Mouse (Mus musculus) forebrain, embryonic 12.5 days (tissue): ENCODE measurements around the gene Lin37. TPM values are rescaled to one million over a fixed set of nuclear protein-coding genes. Genes with fewer than 3 reads are reported as not detected.

Source experiments
- ATAC-seq: fragments of 200-750 bp; cut with Nextera tagmentation; 2 replicates; pipeline ENCODE4 v1.8.0; 2017; ENCODE audit warnings: moderate TSS enrichment; ENCODE audit not compliant: low FRiP score
- H3K27ac ChIP-seq: fragments of 300-500 bp; sonication (generic); 2 replicates; pipeline ENCODE4 v1.5.1; 2016; ENCODE audit warnings: mild to moderate bottlenecking
- H3K27me3 ChIP-seq: fragments of 300-500 bp; sonication (generic); 2 replicates; pipeline ENCODE4 v1.6.1; 2016; ENCODE audit warnings: mild to moderate bottlenecking
- H3K36me3 ChIP-seq: fragments of 300-500 bp; sonication (generic); replicated peaks from 2 replicates; pipeline ENCODE4 v1.6.1; 2016; ENCODE audit warnings: mild to moderate bottlenecking
- H3K4me1 ChIP-seq: fragments of 300-500 bp; sonication (generic); 2 replicates; pipeline ENCODE4 v1.6.1; 2016
- H3K4me2 ChIP-seq: fragments of 300-500 bp; sonication (generic); 2 replicates; pipeline ENCODE4 v1.6.1; 2016; ENCODE audit warnings: mild to moderate bottlenecking, moderate library complexity
- H3K4me3 ChIP-seq: fragments of 300-500 bp; sonication (generic); replicated peaks from 2 replicates; pipeline ENCODE4 v1.5.1; 2016; ENCODE audit warnings: mild to moderate bottlenecking
- H3K9ac ChIP-seq: fragments of 300-500 bp; sonication (generic); 2 replicates; pipeline ENCODE4 v1.6.1; 2016; ENCODE audit warnings: mild to moderate bottlenecking
- H3K9me3 ChIP-seq: fragments of 300-500 bp; sonication (generic); 2 replicates; pipeline ENCODE4 v1.6.1; 2016
- WGBS: fragments of 180-500 bp; shearing (Covaris S2); methylation state at CpG from one replicate; pipeline ENCODE4 v1.1.7; 2016; 5-methylcytosine and 5-hydroxymethylcytosine counted together
- microRNA-seq: library from miRNA; unstranded; fragments of <30 nt; microRNA quantifications from one replicate; pipeline ENCODE4, GENCODE M21; 2017
- polyA plus RNA-seq: library from polyadenylated mRNA; unstranded; fragments of >200 nt; fragmentation: Nextera tagmentation; extraction: Ambion mirVana; gene quantifications from 2 replicates; pipeline ENCODE4 v1.2.1, GENCODE M21; 2016

The Lin37 gene
- polyA plus RNA-seq, 1 experiment from 2014 or later = 51.7 TPM

- no peak overlapping the region for H3K27ac ChIP-seq
- no peak overlapping the region for H3K4me2 ChIP-seq
- H3K9me3 ChIP-seq = no peaks in the 10 kb centered on the region
- no peak overlapping the region for H3K9ac ChIP-seq
- WGBS = 48% methylated on average over 8 of the region's 8 CpGs
- ATAC-seq = no peak
- no peak overlapping the region for H3K4me3 ChIP-seq
- H3K27me3 ChIP-seq = no peaks in the 10 kb centered on the region
- peaks cover 8% of the 10 kb centered on the region; the same call in 1 of the 2 replicates for H3K4me1 ChIP-seq
- H3K36me3 ChIP-seq = peaks cover 14% of the 10 kb centered on the region
Observed at GRCm38 (mm10) chr7:30518325-30518724, 41.3 kb downstream of the Lin37 start.

- 55% methylated on average over 24 of the region's 24 CpGs for WGBS
- no peaks in the 10 kb centered on the region for H3K9me3 ChIP-seq
- H3K4me3 ChIP-seq = no peak overlapping the region
- no peaks in the 10 kb centered on the region for H3K36me3 ChIP-seq
- no peak; the same call in 1 of the 2 replicates for ATAC-seq
- no peaks in the 10 kb centered on the region for H3K27me3 ChIP-seq
- no peak overlapping the region for H3K9ac ChIP-seq
- H3K27ac ChIP-seq = no peak overlapping the region
- H3K4me2 ChIP-seq = no peak overlapping the region
- no peaks in the 10 kb centered on the region for H3K4me1 ChIP-seq
Observed at GRCm38 (mm10) chr7:30515003-30515760, 44.5 kb downstream of the Lin37 start.

GRCm38 (mm10) chr7:30508061-30508460, 51.6 kb downstream of the Lin37 start:
- Histone ChIP-seq H3K9me3 (no peaks in the 10 kb centered on the region), H3K4me1 (no peaks in the 10 kb centered on the region), H3K27ac (no peak overlapping the region), H3K4me3 (no peak overlapping the region), H3K27me3 (0 out of 2 replicates have a peak, but pooled peaks cover 7% of the 10 kb centered on the region), H3K36me3 (no peaks in the 10 kb centered on the region), H3K9ac (no peak overlapping the region), H3K4me2 (no peak overlapping the region)
- no peak for ATAC-seq
- WGBS = 78% methylated on average over 4 of the region's 4 CpGs

Small RNA genes within 50 kb of the gene (microRNA-seq; reads per million reads assigned to microRNA genes)
- 3.2 reads per million, percentile 8 among the genes with 10 or more reads in this experiment for gene Gm38670
- not detected for gene Mir3569

Other genes starting within 250 kb of the Lin37 start
- gene Syne4, start 245.0 kb downstream of the Lin37 start, polyA plus RNA-seq = 21.8 and 23.5 TPM in 2 replicates
- gene E130208F15Rik, start 238.1 kb downstream of the Lin37 start, polyA plus RNA-seq = 2.0 TPM in 1 of 2 replicates, not detected in the other
- 22.0 and 23.8 TPM in 2 replicates for gene Sdhaf1, start 235.9 kb downstream of the Lin37 start, polyA plus RNA-seq
- 7.3 and 8.1 TPM in 2 replicates for gene Lrfn3, start 197.1 kb downstream of the Lin37 start, polyA plus RNA-seq
- gene Tyrobp, start 146.1 kb downstream of the Lin37 start, polyA plus RNA-seq = 11.3 and 11.7 TPM in 2 replicates
- gene Hcst, start 140.0 kb downstream of the Lin37 start, polyA plus RNA-seq = not detected in 2 replicates
- gene Nfkbid, start 138.1 kb downstream of the Lin37 start, polyA plus RNA-seq = 0.97 and 1.4 TPM in 2 replicates
- gene Aplp1, start 114.3 kb downstream of the Lin37 start, polyA plus RNA-seq = 214 and 237 TPM in 2 replicates
- gene Kirrel2, start 102.1 kb downstream of the Lin37 start, polyA plus RNA-seq = 1.1 and 1.6 TPM in 2 replicates
- gene Nphs1, start 101.5 kb downstream of the Lin37 start, polyA plus RNA-seq = 0.09 and 0.35 TPM in 2 replicates
- not detected in 2 replicates for gene Prodh2, start 66.2 kb downstream of the Lin37 start, polyA plus RNA-seq
- 89.4 and 98.9 TPM in 2 replicates for gene Arhgap33, start 24.8 kb downstream of the Lin37 start, polyA plus RNA-seq
- gene Hspb6, start 7.7 kb downstream of the Lin37 start, polyA plus RNA-seq = 7.9 and 8.4 TPM in 2 replicates
- gene Proser3, start 7.5 kb downstream of the Lin37 start, polyA plus RNA-seq = 16.1 and 18.6 TPM in 2 replicates
- gene U2af1l4, start 3.5 kb upstream of the Lin37 start, polyA plus RNA-seq = 88.1 and 95.7 TPM in 2 replicates
- 24.0 and 24.9 TPM in 2 replicates for gene Gm49396, start 3.5 kb upstream of the Lin37 start, polyA plus RNA-seq
- 142 and 145 TPM in 2 replicates for gene Psenen, start 3.8 kb upstream of the Lin37 start, polyA plus RNA-seq
- gene Igflr1, start 5.6 kb upstream of the Lin37 start, polyA plus RNA-seq = 3.4 and 5.6 TPM in 2 replicates
- gene Kmt2b, start 28.9 kb upstream of the Lin37 start, polyA plus RNA-seq = 13.0 TPM in 2 replicates
- 0.32 and 0.46 TPM in 2 replicates for gene Zbtb32, start 39.1 kb upstream of the Lin37 start, polyA plus RNA-seq
- 0.23 and 0.61 TPM in 2 replicates for gene Upk1a, start 53.0 kb upstream of the Lin37 start, polyA plus RNA-seq
- 814 and 871 TPM in 2 replicates for gene Cox6b1, start 66.3 kb upstream of the Lin37 start, polyA plus RNA-seq
- gene Etv2, start 76.0 kb upstream of the Lin37 start, polyA plus RNA-seq = not detected in 2 replicates
- 144 and 150 TPM in 2 replicates for gene Rbm42, start 90.5 kb upstream of the Lin37 start, polyA plus RNA-seq
- 63.7 and 64.5 TPM in 2 replicates for gene Haus5, start 105.2 kb upstream of the Lin37 start, polyA plus RNA-seq
- not detected in 2 replicates for gene Pmis2, start 111.8 kb upstream of the Lin37 start, polyA plus RNA-seq
- 0.33 TPM in 1 of 2 replicates, not detected in the other for gene 2200002J24Rik, start 139.1 kb upstream of the Lin37 start, polyA plus RNA-seq
- 1.6 and 1.8 TPM in 2 replicates for gene Atp4a, start 152.4 kb upstream of the Lin37 start, polyA plus RNA-seq
- 135 and 144 TPM in 2 replicates for gene Tmem147, start 169.7 kb upstream of the Lin37 start, polyA plus RNA-seq
- gene Gapdhs, start 183.8 kb upstream of the Lin37 start, polyA plus RNA-seq = 0.49 and 0.69 TPM in 2 replicates
- gene Sbsn, start 191.6 kb upstream of the Lin37 start, polyA plus RNA-seq = 1.5 and 2.0 TPM in 2 replicates
- not detected in 2 replicates for gene Dmkn, start 203.9 kb upstream of the Lin37 start, polyA plus RNA-seq
- gene Krtdap, start 228.1 kb upstream of the Lin37 start, polyA plus RNA-seq = not detected in 2 replicates